Mouse (Mus musculus) urinary bladder, postnatal 14 days (tissue): ENCODE data around the gene Hnrnpa2b1.

Experiments
- DNase-seq: peaks from one replicate; pipeline ENCODE4 v3.0.0; 2021; ENCODE audit warnings: low spot score

The Hnrnpa2b1 gene

GRCm38 (mm10) chr6:51468891-51469561, 668 bp downstream of the Hnrnpa2b1 start:
- peak; percentile 80 for DNase-seq

- DNase-seq = no peak
Measured at GRCm38 (mm10) chr6:51467649-51468048, 2.0 kb downstream of the Hnrnpa2b1 start.

- DNase-seq = no peak
Measured at GRCm38 (mm10) chr6:51460363-51460762, 9.3 kb downstream of the Hnrnpa2b1 start.

GRCm38 (mm10) chr6:51460021-51460360, 9.7 kb downstream of the Hnrnpa2b1 start:
- no peak for DNase-seq

GRCm38 (mm10) chr6:51459313-51460020, 10.2 kb downstream of the Hnrnpa2b1 start:
- DNase-seq = no peak

- no peak for DNase-seq
Measured at GRCm38 (mm10) chr6:51458925-51459312, 10.8 kb downstream of the Hnrnpa2b1 start.

GRCm38 (mm10) chr6:51457770-51458387, 11.8 kb downstream of the Hnrnpa2b1 start:
- no peak for DNase-seq

- DNase-seq = no peak
Measured at GRCm38 (mm10) chr6:51457283-51457682, 12.4 kb downstream of the Hnrnpa2b1 start.

- DNase-seq = no peak
Measured at GRCm38 (mm10) chr6:51456198-51456597, 13.5 kb downstream of the Hnrnpa2b1 start.

GRCm38 (mm10) chr6:51454949-51455348, 14.7 kb downstream of the Hnrnpa2b1 start:
- DNase-seq = no peak

GRCm38 (mm10) chr6:51452927-51453503, 16.7 kb downstream of the Hnrnpa2b1 start:
- DNase-seq = no peak

- DNase-seq = no peak
Measured at GRCm38 (mm10) chr6:51442191-51442835, 27.4 kb downstream of the Hnrnpa2b1 start.

GRCm38 (mm10) chr6:51438826-51439330, 30.8 kb downstream of the Hnrnpa2b1 start:
- DNase-seq = no peak

GRCm38 (mm10) chr6:51437665-51438064, 32.0 kb downstream of the Hnrnpa2b1 start:
- peak; percentile 77 for DNase-seq

- DNase-seq = peak; percentile 20
Measured at GRCm38 (mm10) chr6:51434270-51434669, 35.4 kb downstream of the Hnrnpa2b1 start.

GRCm38 (mm10) chr6:51432535-51433397, 36.9 kb downstream of the Hnrnpa2b1 start, which contains the start of gene Nfe2l3:
Gene Nfe2l3 (plus strand): TSS chr6:51432670.
- DNase-seq = peak; percentile 85

- DNase-seq = no peak
Measured at GRCm38 (mm10) chr6:51424537-51424936, 45.2 kb downstream of the Hnrnpa2b1 start.

GRCm38 (mm10) chr6:51423466-51424122, 46.1 kb downstream of the Hnrnpa2b1 start:
- no peak for DNase-seq

GRCm38 (mm10) chr6:51417306-51417936, 52.3 kb downstream of the Hnrnpa2b1 start:
- no peak for DNase-seq

- DNase-seq = no peak
Measured at GRCm38 (mm10) chr6:51416433-51416832, 53.3 kb downstream of the Hnrnpa2b1 start.
